Mouse (Mus musculus): ENCODE data around the gene Cpne9. TPM values are rescaled to one million over a fixed set of nuclear protein-coding genes. Genes with fewer than 3 reads are reported as not detected.
A peak's percentile ranks its signal among the peaks of the same experiment; 100 is the strongest.

Gene Cpne9
- total RNA-seq, 1 experiment = 2.9 TPM

DNA sequence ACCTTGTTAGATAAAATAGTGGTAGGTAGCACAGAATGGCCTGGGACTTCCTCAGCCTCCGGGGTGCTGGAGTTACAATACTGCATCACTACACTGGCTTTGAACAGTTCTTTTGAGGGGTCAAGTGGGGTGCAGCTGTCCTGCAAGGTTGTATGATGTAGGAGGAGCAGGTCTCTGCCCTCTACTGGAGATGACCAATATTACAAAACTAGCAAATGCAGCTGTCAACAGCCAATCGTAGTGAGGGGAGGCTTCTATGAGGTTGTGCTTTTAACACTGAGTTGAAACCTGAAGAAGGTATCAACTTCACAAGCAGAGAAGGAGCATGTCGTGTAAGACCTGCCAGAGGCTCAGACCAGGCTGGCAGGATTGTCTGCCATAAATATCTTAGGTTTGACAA lies 20.2 kb downstream of the Cpne9 start:
- H3K9ac ChIP-seq (ENCODE audit: insufficient read depth, low read depth, low read length, poor library complexity, severe bottlenecking) = no peak overlapping the region
- no peak for TF ChIP-seq HCFC1 (IDR thresholded peaks at IDR 0.05; ENCODE audit: borderline replicate concordance, insufficient read depth, low read length)
- no peak for TF ChIP-seq CHD2 (IDR thresholded peaks at IDR 0.05; ENCODE audit: low read depth, low read length)
- no peak for TF ChIP-seq ZC3H11A (IDR thresholded peaks at IDR 0.05; ENCODE audit: borderline replicate concordance, low read depth, low read length)
- TF ChIP-seq ZNF384 (IDR thresholded peaks at IDR 0.05; ENCODE audit: low read depth, low read length) = no peak
- no peak for TF ChIP-seq MAFK (IDR thresholded peaks at IDR 0.05; ENCODE audit: insufficient read depth, low read depth, low read length)

DNA sequence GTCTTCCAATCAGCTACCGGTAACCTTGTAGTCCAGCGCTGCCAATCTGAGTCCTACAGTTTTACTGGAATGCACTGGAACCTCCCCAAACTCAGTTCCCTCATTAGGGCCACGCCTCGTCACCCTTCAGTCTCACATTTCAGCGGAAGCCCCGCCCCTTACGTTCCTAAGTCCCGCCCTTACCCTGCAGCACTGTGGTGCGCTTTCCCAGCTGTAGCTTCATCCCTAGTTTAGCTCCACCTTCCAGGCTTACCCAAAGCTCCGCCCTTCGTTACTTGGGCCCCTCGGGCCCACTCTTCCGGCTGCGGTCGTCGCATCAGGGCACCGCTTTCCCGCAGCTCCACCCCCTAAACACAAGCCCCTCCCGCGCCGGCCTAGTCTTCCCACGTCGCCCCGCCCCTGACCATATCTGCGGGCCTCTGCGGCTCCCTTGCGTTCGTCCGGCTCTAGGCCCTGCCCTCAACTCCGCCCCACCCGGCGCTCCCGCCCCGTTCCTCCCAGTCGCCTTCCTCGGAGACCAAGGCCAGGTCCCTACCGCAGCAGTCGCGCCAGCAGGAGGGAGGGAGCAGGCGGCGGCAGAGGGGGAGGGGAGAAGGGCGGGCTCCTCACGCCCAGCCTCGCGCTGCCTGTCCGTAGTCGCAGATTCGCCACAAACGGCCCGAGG lies 24.3 kb downstream of the Cpne9 start:
- in situ Hi-C loops (cut with MboI; ENCODE audit: low sequenced_read_pairs in 2 of 2, unreplicated experiment in 2 of 2) = no loop called here
- Histone ChIP-seq H3K36me3 (ENCODE audit: control insufficient read depth, insufficient read depth, low read length, poor library complexity, severe bottlenecking) (peaks cover 10% of the 10 kb centered on the region; the same call in 1 of the 2 replicates), H3K9ac (ENCODE audit: insufficient read depth, low read depth, low read length, poor library complexity, severe bottlenecking) (peak overlapping the region; percentile 98), H3K9me3 (ENCODE audit: control insufficient read depth, insufficient read depth, low read depth, low read length) (no peaks in the 10 kb centered on the region), H3K4me1 (ENCODE audit: control insufficient read depth in 2 of 2, insufficient read depth in 2 of 2, low read length in 2 of 2, poor library complexity in 1 of 2) (peaks cover 2 to 4% of the 10 kb centered on the region in 2 experiments; a peak in 2 of 4 replicates), H3K27ac (ENCODE audit: insufficient read depth, low read depth, low read length, poor library complexity, severe bottlenecking) (peak overlapping the region; percentile 98), H3K4me3 (ENCODE audit: insufficient read depth in 1 of 2, low read depth in 1 of 2, low read length in 2 of 2, poor library complexity in 1 of 2, severe bottlenecking in 1 of 2) (peak overlapping the region; percentile 89 to 97)
- DNase-seq (ENCODE audit: low read depth, low spot score) = peak; percentile 99
- TF ChIP-seq CHD2 (IDR thresholded peaks at IDR 0.05; ENCODE audit: low read depth, low read length) (peak; percentile 61; the same call in 1 of the 2 replicates), ZNF384 (IDR thresholded peaks at IDR 0.05; ENCODE audit: low read depth, low read length) (no peak)

More for the DNA sequence above, 20.2 kb downstream of the Cpne9 start:
- Histone ChIP-seq H3K4me1 (ENCODE audit: control insufficient read depth in 2 of 2, insufficient read depth in 2 of 2, low read length in 2 of 2, poor library complexity in 1 of 2) (peaks cover 2 to 11% of the 10 kb centered on the region in 2 experiments; a peak in 2 of 4 replicates), H3K4me3 (ENCODE audit: insufficient read depth in 1 of 2, low read depth in 1 of 2, low read length in 2 of 2, poor library complexity in 1 of 2, severe bottlenecking in 1 of 2) (no peak overlapping the region), H3K27ac (ENCODE audit: insufficient read depth, low read depth, low read length, poor library complexity, severe bottlenecking) (no peak overlapping the region), H3K9me3 (ENCODE audit: control insufficient read depth, insufficient read depth, low read depth, low read length) (no peaks in the 10 kb centered on the region), H3K36me3 (ENCODE audit: control insufficient read depth, insufficient read depth, low read length, poor library complexity, severe bottlenecking) (no peaks in the 10 kb centered on the region)
- in situ Hi-C loops (cut with MboI; ENCODE audit: low sequenced_read_pairs in 2 of 2, unreplicated experiment in 2 of 2) = no loop called here
- DNase-seq (ENCODE audit: low read depth, low spot score) = no peak

DNA sequence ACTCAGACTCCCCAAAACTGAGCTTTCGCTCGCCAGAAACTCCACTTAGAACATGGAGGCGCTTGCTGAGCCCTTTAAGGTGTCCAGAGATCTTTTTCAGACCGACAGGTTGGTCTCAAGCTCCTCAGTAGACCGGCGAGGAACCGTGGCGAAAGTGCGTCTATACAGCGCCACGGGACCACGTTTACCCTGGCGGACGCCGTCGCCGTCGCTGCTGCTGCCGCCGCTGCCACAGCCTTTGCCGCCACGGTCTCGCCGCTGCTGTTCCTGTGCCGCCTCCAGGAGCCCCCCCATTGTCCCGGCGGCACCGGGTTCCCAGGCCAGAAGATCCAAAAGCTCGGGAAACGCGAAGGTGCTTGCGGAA lies 24.9 kb downstream of the Cpne9 start, which contains the start of gene Brpf1:
Brpf1 (plus strand) TSS at position 152 of the 364 bp plus-strand sequence.
- H3K9me3 ChIP-seq (ENCODE audit: control insufficient read depth, insufficient read depth, low read depth, low read length) = no peaks in the 10 kb centered on the region
- DNase-seq (ENCODE audit: low read depth, low spot score) = no peak
- TF ChIP-seq MAFK (IDR thresholded peaks at IDR 0.05; ENCODE audit: insufficient read depth, low read depth, low read length) (no peak), HCFC1 (IDR thresholded peaks at IDR 0.05; ENCODE audit: borderline replicate concordance, insufficient read depth, low read length) (peak; percentile 75; the same call in 1 of the 2 replicates), CHD2 (IDR thresholded peaks at IDR 0.05; ENCODE audit: low read depth, low read length) (no peak), ZC3H11A (IDR thresholded peaks at IDR 0.05; ENCODE audit: borderline replicate concordance, low read depth, low read length) (peak; percentile 100)

GRCm38 (mm10) chr6:113307481-113308121 lies 25.5 kb downstream of the Cpne9 start:
- H3K4me3 ChIP-seq (ENCODE audit: insufficient read depth in 1 of 2, low read depth in 1 of 2, low read length in 2 of 2, poor library complexity in 1 of 2, severe bottlenecking in 1 of 2) = peak overlapping the region; percentile 89 to 97
- H3K27ac ChIP-seq (ENCODE audit: insufficient read depth, low read depth, low read length, poor library complexity, severe bottlenecking) = peak overlapping the region; percentile 98
- peaks cover 2 to 3% of the 10 kb centered on the region in 2 experiments; a peak in 2 of 4 replicates for H3K4me1 ChIP-seq (ENCODE audit: control insufficient read depth in 2 of 2, insufficient read depth in 2 of 2, low read length in 2 of 2, poor library complexity in 1 of 2)
- H3K36me3 ChIP-seq (ENCODE audit: control insufficient read depth, insufficient read depth, low read length, poor library complexity, severe bottlenecking) = peaks cover 10% of the 10 kb centered on the region; the same call in 1 of the 2 replicates
- H3K9ac ChIP-seq (ENCODE audit: insufficient read depth, low read depth, low read length, poor library complexity, severe bottlenecking) = peak overlapping the region; percentile 98
- no peaks in the 10 kb centered on the region for H3K9me3 ChIP-seq (ENCODE audit: control insufficient read depth, insufficient read depth, low read depth, low read length)
- DNase-seq (ENCODE audit: low read depth, low spot score) = no peak
- in situ Hi-C loops (cut with MboI; ENCODE audit: low sequenced_read_pairs in 2 of 2, unreplicated experiment in 2 of 2) = no loop called here
- TF ChIP-seq CHD2 (IDR thresholded peaks at IDR 0.05; ENCODE audit: low read depth, low read length) (no peak), MAFK (IDR thresholded peaks at IDR 0.05; ENCODE audit: insufficient read depth, low read depth, low read length) (0 out of 2 replicates have a peak, but pooled peaks have one; percentile 4)

More for the DNA sequence above, 24.9 kb downstream of the Cpne9 start, which contains the start of gene Brpf1:
- peaks cover 10% of the 10 kb centered on the region; the same call in 1 of the 2 replicates for H3K36me3 ChIP-seq (ENCODE audit: control insufficient read depth, insufficient read depth, low read length, poor library complexity, severe bottlenecking)
- in situ Hi-C loops (cut with MboI; ENCODE audit: low sequenced_read_pairs in 2 of 2, unreplicated experiment in 2 of 2) = no loop called here
- peaks cover 2 to 3% of the 10 kb centered on the region in 2 experiments; a peak in 2 of 4 replicates for H3K4me1 ChIP-seq (ENCODE audit: control insufficient read depth in 2 of 2, insufficient read depth in 2 of 2, low read length in 2 of 2, poor library complexity in 1 of 2)
- H3K4me3 ChIP-seq (ENCODE audit: insufficient read depth in 1 of 2, low read depth in 1 of 2, low read length in 2 of 2, poor library complexity in 1 of 2, severe bottlenecking in 1 of 2) = peak within 1 kb of the TSS; percentile 89 to 97
- peak within 1 kb of the TSS; percentile 98 for H3K27ac ChIP-seq (ENCODE audit: insufficient read depth, low read depth, low read length, poor library complexity, severe bottlenecking)
- H3K9ac ChIP-seq (ENCODE audit: insufficient read depth, low read depth, low read length, poor library complexity, severe bottlenecking) = peak within 1 kb of the TSS; percentile 98

Data from ES-E14 (cell line).